Mouse (Mus musculus) CH12.LX (cell line): Measurements from ENCODE around the gene 1700088E04Rik. TPM values are rescaled to one million over a fixed set of nuclear protein-coding genes. Genes with fewer than 3 reads are reported as not detected.
A peak's percentile ranks its signal among the peaks of the same experiment; 100 is the strongest.

ENCODE experiments used
- DNase-seq: peaks from one replicate; pipeline ENCODE4 v3.0.0-alpha.2; 2013; ENCODE audit errors: extremely low read depth
- H3K27ac ChIP-seq: 2 replicates; pipeline ENCODE4 v1.5.1; 2012; ENCODE audit warnings: low read depth, mild to moderate bottlenecking, control low read depth, moderate library complexity; ENCODE audit not compliant: insufficient read depth
- H3K27me3 ChIP-seq: replicated peaks from 2 replicates; pipeline ENCODE3; 2012; ENCODE audit warnings: inconsistent platforms
- H3K36me3 ChIP-seq, 2 experiments: replicated peaks in 1 of 2; 2 replicates each; pipeline versions ENCODE3 to v1.6.1; 2012; ENCODE audit warnings: inconsistent platforms in 1 of 2, low read length in 1 of 2, mild to moderate bottlenecking in 1 of 2, mixed read lengths in 1 of 2, moderate library complexity in 1 of 2; ENCODE audit not compliant: control insufficient read depth in 1 of 2, insufficient read depth in 1 of 2
- H3K4me1 ChIP-seq, 2 experiments: 2 replicates each; pipeline ENCODE4 v1.6.1; 2012; ENCODE audit warnings: inconsistent platforms in 1 of 2, moderate library complexity in 1 of 2; ENCODE audit not compliant: insufficient read depth in 2 of 2, control insufficient read depth in 1 of 2
- H3K4me2 ChIP-seq: 2 replicates; pipeline ENCODE4 v1.6.1; 2012; ENCODE audit warnings: low read depth, mild to moderate bottlenecking, control low read depth; ENCODE audit not compliant: poor library complexity, insufficient read depth, severe bottlenecking
- H3K4me3 ChIP-seq, 3 experiments: fragments of 150-350 bp in 1 of 3; sonication (generic) in 1 of 3; replicated peaks in 1 of 3; 2 replicates each; pipeline versions ENCODE3 to v1.5.1; 2011 to 2012; ENCODE audit warnings: low read depth in 2 of 3, low read length in 2 of 3, mild to moderate bottlenecking in 2 of 3, moderate library complexity in 2 of 3, control low read depth in 1 of 3, improper control_type of control experiment in 1 of 3, inconsistent platforms in 1 of 3, mixed read lengths in 1 of 3; ENCODE audit not compliant: poor library complexity in 1 of 3
- H3K79me2 ChIP-seq: replicated peaks from 2 replicates; pipeline ENCODE4 v1.6.1; 2012; ENCODE audit warnings: mild to moderate bottlenecking, moderate library complexity; ENCODE audit not compliant: control insufficient read depth, poor library complexity, insufficient read depth, severe bottlenecking; ENCODE audit errors: extremely low read depth
- H3K9ac ChIP-seq: 2 replicates; pipeline ENCODE4 v1.6.1; 2012; ENCODE audit warnings: low read depth, mild to moderate bottlenecking, control low read depth, moderate library complexity; ENCODE audit not compliant: insufficient read depth
- H3K9me3 ChIP-seq: replicated peaks from 2 replicates; pipeline ENCODE3; 2012; ENCODE audit warnings: low read length, inconsistent platforms, mixed read lengths
- BHLHE40 ChIP-seq: IDR thresholded peaks from 2 replicates; pipeline ENCODE4 v1.6.1; 2011; ENCODE audit warnings: mild to moderate bottlenecking, low read depth, low read length, improper control_type of control experiment
- CHD1 ChIP-seq: IDR thresholded peaks from 2 replicates; pipeline ENCODE4 v1.6.1; 2012; ENCODE audit warnings: low read depth, low read length, improper control_type of control experiment, inconsistent platforms
- CHD2 ChIP-seq: IDR thresholded peaks from 2 replicates; pipeline ENCODE4 v1.6.1; 2011; ENCODE audit warnings: low read length, improper control_type of control experiment
- CTCF ChIP-seq, 2 experiments: IDR thresholded peaks in 1 of 2; conservative IDR thresholded peaks in 1 of 2; 2 replicates each; pipeline ENCODE4 v1.5.1; 2011 to 2012; ENCODE audit warnings: low read depth in 2 of 2, low read length in 2 of 2, improper control_type of control experiment in 1 of 2, inconsistent platforms in 1 of 2, mild to moderate bottlenecking in 1 of 2, moderate library complexity in 1 of 2
- ETS1 ChIP-seq: conservative IDR thresholded peaks from 2 replicates; pipeline ENCODE4 v1.6.1; 2012; ENCODE audit warnings: low read depth, mild to moderate bottlenecking, inconsistent platforms, low read length, improper control_type of control experiment, moderate library complexity
- JUN ChIP-seq: IDR thresholded peaks from 2 replicates; pipeline ENCODE4 v1.6.1; 2011; ENCODE audit warnings: low read depth, mild to moderate bottlenecking, low read length, improper control_type of control experiment, moderate library complexity; ENCODE audit not compliant: insufficient read depth
- MAX ChIP-seq: IDR thresholded peaks from 2 replicates; pipeline ENCODE4 v1.6.1; 2011; ENCODE audit warnings: low read length, improper control_type of control experiment
- MYC ChIP-seq: IDR thresholded peaks from 2 replicates; pipeline ENCODE4 v1.6.1; 2011; ENCODE audit warnings: low read depth, mild to moderate bottlenecking, improper control_type of control experiment, low read length
- NELFE ChIP-seq: IDR thresholded peaks from 2 replicates; pipeline ENCODE4 v1.6.1; 2011; ENCODE audit warnings: low read depth, low read length, improper control_type of control experiment
- PAX5 ChIP-seq: IDR thresholded peaks from 2 replicates; pipeline ENCODE4 v1.6.1; 2012; ENCODE audit warnings: low read length, inconsistent platforms, mixed read lengths
- RAD21 ChIP-seq: IDR thresholded peaks from 2 replicates; pipeline ENCODE4 v1.6.1; 2011; ENCODE audit warnings: low read depth, mild to moderate bottlenecking, low read length, improper control_type of control experiment, moderate library complexity
- SIN3A ChIP-seq: IDR thresholded peaks from 2 replicates; pipeline ENCODE4 v1.6.1; 2012; ENCODE audit warnings: low read length, improper control_type of control experiment, inconsistent platforms
- SMC3 ChIP-seq: IDR thresholded peaks from 2 replicates; pipeline ENCODE4 v1.6.1; 2011; ENCODE audit warnings: low read depth, low read length, improper control_type of control experiment
- USF1 ChIP-seq: IDR thresholded peaks from 2 replicates; pipeline ENCODE4 v1.6.1; 2014; ENCODE audit warnings: low read depth, mild to moderate bottlenecking, inconsistent platforms, low read length, improper control_type of control experiment
- ZC3H11A ChIP-seq: IDR thresholded peaks from 2 replicates; pipeline ENCODE4 v1.6.1; 2012; ENCODE audit warnings: low read depth, mild to moderate bottlenecking, inconsistent platforms, low read length, improper control_type of control experiment
- dilution Hi-C: fragments of 300-500 bp; cut with MboI; formaldehyde crosslinking; loops from 2 replicates; pipeline ENCODE4 v1.14.3; 2020; ENCODE audit warnings: low sequenced_read_pairs; ENCODE audit not compliant: extremely low pct_unique_long_range_greater_than_20kb, extremely low pct_ligation_motif_present
- in situ Hi-C: fragments of 300-500 bp; cut with MboI; formaldehyde crosslinking; loops from 3 replicates; pipeline ENCODE4 v1.14.3; 2019; ENCODE audit warnings: low sequenced_read_pairs, low pct_ligation_motif_present, low pct_unique_long_range_greater_than_20kb, mixed read lengths
- polyA plus RNA-seq: library from polyadenylated mRNA; unstranded; fragments of >175 nt; gene quantifications from 2 replicates; pipeline ENCODE4 v1.2.1, GENCODE M21; 2012; ENCODE audit warnings: low read depth; ENCODE audit not compliant: insufficient read length
- total RNA-seq, 2 experiments: library from RNA; depleted of rRNA; stranded (reverse); fragments of 300-350 nt in 1 of 2; fragments of >200 nt in 1 of 2; gene quantifications; 2 replicates each; pipeline ENCODE4 v1.2.3; 2012 to 2014

Gene 1700088E04Rik
- total and polyA plus RNA-seq, 3 experiments, result 1.0 to 4.2 (median 2.1) TPM

- H3K4me3 ChIP-seq, result no peak overlapping the region
- peaks cover 0 to 14% of the 10 kb centered on the region in 2 experiments; a peak in 1 of 4 replicates for H3K4me1 ChIP-seq
- H3K4me2 ChIP-seq, result no peak overlapping the region
- DNase-seq, result peak; percentile 82
- peaks cover 75 to 96% of the 10 kb centered on the region in 2 experiments for H3K36me3 ChIP-seq
- dilution Hi-C loops (no loop called here), in situ Hi-C loops (no loop called here)
- TF ChIP-seq RAD21 (peak; percentile 59), CTCF (conservative IDR thresholded peaks at IDR 0.05 in 1 of 2, IDR thresholded peaks at IDR 0.05 in 1 of 2; ENCODE audit: low read depth in 2 of 2, low read length in 2 of 2) (peak; percentile 82 to 86), MAX (no peak), NELFE (peak; percentile 34; the same call in 1 of the 2 replicates), SMC3 (peak; percentile 57)
- no peaks in the 10 kb centered on the region for H3K9me3 ChIP-seq
- no peaks in the 10 kb centered on the region for H3K27me3 ChIP-seq
- H3K9ac ChIP-seq, result no peak overlapping the region
- H3K79me2 ChIP-seq, result peaks cover 8% of the 10 kb centered on the region
- no peak overlapping the region for H3K27ac ChIP-seq
These were observed 7.5 kb upstream of the 1700088E04Rik start for GRCm38 (mm10) chr15:79148533-79148932.

- TF ChIP-seq NELFE (no peak), ETS1 (peak; percentile 54; the same call in 1 of the 2 replicates), CHD1 (no peak), USF1 (no peak), BHLHE40 (peak; percentile 67), CHD2 (no peak), MAX (no peak), SIN3A (no peak), PAX5 (no peak), ZC3H11A (no peak), MYC (no peak), JUN (no peak)
- Histone ChIP-seq H3K4me3 (no peak overlapping the region), H3K4me2 (no peak overlapping the region), H3K27me3 (peaks cover 2% of the 10 kb centered on the region), H3K9me3 (no peaks in the 10 kb centered on the region), H3K27ac (no peak overlapping the region), H3K4me1 (peaks cover 4 to 29% of the 10 kb centered on the region in 2 experiments; a peak in 3 of 4 replicates), H3K79me2 (peaks cover 27% of the 10 kb centered on the region), H3K9ac (no peak overlapping the region), H3K36me3 (peaks cover 53 to 70% of the 10 kb centered on the region in 2 experiments)
- peak; percentile 44 for DNase-seq
- dilution Hi-C loops (no loop called here), in situ Hi-C loops (no loop called here)
These were observed 4.5 kb upstream of the 1700088E04Rik start for GRCm38 (mm10) chr15:79145522-79145921.
